In the genomic region with DNA sequence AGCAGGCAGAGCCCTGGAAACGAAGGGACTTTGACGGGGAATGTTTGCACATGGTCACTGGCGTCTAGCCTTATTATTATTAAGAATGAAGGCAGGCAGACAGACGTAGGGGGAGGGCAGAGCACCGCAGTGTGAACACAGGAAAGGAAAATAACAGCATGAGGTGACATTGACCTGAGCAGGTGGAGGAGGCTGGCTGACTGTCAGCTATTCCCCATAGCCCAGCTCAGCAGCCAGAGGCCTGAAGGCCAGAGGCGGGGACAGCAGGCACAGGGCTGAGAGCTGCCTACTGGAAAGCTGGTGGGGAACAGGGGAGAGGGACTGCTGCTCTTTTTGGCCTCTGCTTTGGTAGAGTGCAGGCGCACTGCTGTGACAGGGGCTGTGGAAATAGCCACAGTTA, we compare ENCODE assay signal across 14 mouse cellular contexts.
DNase-seq lines count a peak whose midpoint lies in the region; ATAC-seq lines count a peak whose summit lies in the region.
"Had no signal": no experiment of that assay in that cellular context is flagged by ENCODE, and none has a peak within 500 bp of the region (broad histone marks: within the 10 kb centered on the region; RNA-seq: fewer than 3 reads in every experiment).

No protein-coding gene starts in this region.

- H3K36me3 ChIP-seq in hindbrain, embryonic 12.5 days = no peaks in the 10 kb centered on the region
- H3K36me3 ChIP-seq: embryonic facial prominence, embryonic 15.5 days; heart, embryonic 12.5 days had no signal

- WGBS in hindbrain, embryonic 12.5 days = 30% methylated on average over 7 of the region's 7 CpGs

- H3K27ac ChIP-seq in hindbrain, embryonic 12.5 days = no peak overlapping the region
- H3K27ac ChIP-seq: embryonic facial prominence, embryonic 15.5 days; liver, embryonic 14.5 days; macrophage had no signal

- intact Hi-C loops in left cerebral cortex, postnatal 4 days (cut with DNase I) = no loop called here
- intact Hi-C loops in heart, postnatal 14 days (cut with DNase I) = no loop called here

- no peaks in the 10 kb centered on the region for H3K27me3 ChIP-seq in hindbrain, embryonic 12.5 days
- H3K27me3 ChIP-seq: embryonic facial prominence, embryonic 15.5 days; heart, embryonic 12.5 days had no signal

- DNase-seq in left cerebral cortex, postnatal 4 days = peak; percentile 54
- DNase-seq in left cerebral cortex, adult 8-10 months (ENCODE audit: low spot score in 2 of 2) = no peak
- DNase-seq in cerebellum, postnatal 10 days = peak; percentile 65 to 68
- peak; percentile 49 for DNase-seq in retina, embryonic 14.5 days (ENCODE audit: low spot score)
- no peak for DNase-seq in thymus, postnatal 10 days (ENCODE audit: low spot score in 2 of 2)
- DNase-seq in layer of hippocampus, postnatal 25 days (ENCODE audit: extremely low spot score in 1 of 2, low spot score in 1 of 2) = no peak
- no peak for DNase-seq in heart, postnatal 14 days
- DNase-seq: thymus, postnatal 14 days had no signal

- H3K4me1 ChIP-seq in hindbrain, embryonic 12.5 days = peaks cover 6% of the 10 kb centered on the region
- H3K4me1 ChIP-seq: embryonic facial prominence, embryonic 15.5 days; heart, embryonic 12.5 days had no signal

- H3K9ac ChIP-seq in hindbrain, embryonic 12.5 days = no peak overlapping the region
- H3K9ac ChIP-seq: embryonic facial prominence, embryonic 15.5 days; heart, embryonic 12.5 days; liver, embryonic 14.5 days had no signal

- ATAC-seq in hindbrain, embryonic 12.5 days (ENCODE audit: low FRiP score) = peak; percentile 64
- ATAC-seq: inflammation-experienced regulatory T-cells, adult 6 months had no signal

- H3K4me2 ChIP-seq in hindbrain, embryonic 12.5 days (replicated peaks) = no peak overlapping the region
- H3K4me2 ChIP-seq: embryonic facial prominence, embryonic 15.5 days; heart, embryonic 12.5 days had no signal

- H3K9me3 ChIP-seq in hindbrain, embryonic 12.5 days (replicated peaks) = no peaks in the 10 kb centered on the region
- H3K9me3 ChIP-seq: embryonic facial prominence, embryonic 15.5 days; heart, embryonic 12.5 days had no signal

- no peak overlapping the region for H3K4me3 ChIP-seq in hindbrain, embryonic 12.5 days
- H3K4me3 ChIP-seq: embryonic facial prominence, embryonic 15.5 days; heart, embryonic 12.5 days had no signal

Comparison
In these comparisons a context has a peak if more than half of its experiments do, and no peak if none do; other contexts are left out.
1. DNase-seq: peak in left cerebral cortex, postnatal 4 days (single experiment), cerebellum, postnatal 10 days (2 of 2) and retina, embryonic 14.5 days (single experiment); none in left cerebral cortex, adult 8-10 months (0 of 2), thymus, postnatal 10 days (0 of 2), layer of hippocampus, postnatal 25 days (0 of 2) and heart, postnatal 14 days (0 of 2).